Mouse (Mus musculus) urinary bladder, postnatal 4 days (tissue): ENCODE results near the gene Eef1e1.
"Not testable (repeated sequence)": the region's sequence is repeated elsewhere in the genome, so short reads cannot be mapped to it uniquely, and the experiment has no call there.

Source experiments
- DNase-seq, 2 experiments: peaks; one replicate each; pipeline ENCODE4 v3.0.0; 2021 to 2022; ENCODE audit warnings: low spot score in 2 of 2

The Eef1e1 gene

GRCm38 (mm10) chr13:38658528-38659280 lies at the start of gene Eef1e1:
TSS of gene Eef1e1 (minus strand) at chr13:38659058.
- peak; percentile 94 to 96 for DNase-seq

- DNase-seq = no peak
Measured at GRCm38 (mm10) chr13:38690845-38691244, 32.0 kb upstream of the Eef1e1 start.

GRCm38 (mm10) chr13:38690028-38690427 lies 31.2 kb upstream of the Eef1e1 start:
- DNase-seq = no peak

GRCm38 (mm10) chr13:38688761-38689160 lies 29.9 kb upstream of the Eef1e1 start:
- DNase-seq = no peak

- DNase-seq = no peak
Measured at GRCm38 (mm10) chr13:38672336-38672735, 13.5 kb upstream of the Eef1e1 start.

- not testable (repeated sequence) for DNase-seq
Measured at GRCm38 (mm10) chr13:38671451-38671850, 12.6 kb upstream of the Eef1e1 start.

- DNase-seq = no peak
Measured at GRCm38 (mm10) chr13:38670051-38670450, 11.2 kb upstream of the Eef1e1 start.

GRCm38 (mm10) chr13:38668514-38668913 lies 9.7 kb upstream of the Eef1e1 start:
- DNase-seq = no peak

GRCm38 (mm10) chr13:38664753-38665152 lies 5.9 kb upstream of the Eef1e1 start:
- no peak for DNase-seq

GRCm38 (mm10) chr13:38659524-38660136 lies 772 bp upstream of the Eef1e1 start:
- DNase-seq = no peak

- no peak for DNase-seq
Measured at GRCm38 (mm10) chr13:38657865-38658264, 993 bp downstream of the Eef1e1 start.

GRCm38 (mm10) chr13:38650292-38650691 lies 8.6 kb downstream of the Eef1e1 start:
- DNase-seq = no peak

GRCm38 (mm10) chr13:38649069-38649468 lies 9.8 kb downstream of the Eef1e1 start:
- no peak for DNase-seq

- no peak for DNase-seq
Measured at GRCm38 (mm10) chr13:38641414-38641813, 17.4 kb downstream of the Eef1e1 start.

- no peak for DNase-seq
Measured at GRCm38 (mm10) chr13:38640961-38641360, 17.9 kb downstream of the Eef1e1 start.

GRCm38 (mm10) chr13:38638694-38639093 lies 20.2 kb downstream of the Eef1e1 start:
- no peak for DNase-seq

- DNase-seq = peak; percentile 91 to 96
Measured at GRCm38 (mm10) chr13:38634800-38635269, 24.0 kb downstream of the Eef1e1 start, which contains the start of gene Bloc1s5. TSS of gene Bloc1s5 (minus strand) at chr13:38635109.

GRCm38 (mm10) chr13:38634256-38634799 lies 24.5 kb downstream of the Eef1e1 start:
- DNase-seq = no peak

GRCm38 (mm10) chr13:38633287-38634000 lies 25.4 kb downstream of the Eef1e1 start:
- no peak for DNase-seq

GRCm38 (mm10) chr13:38632556-38632955 lies 26.3 kb downstream of the Eef1e1 start:
- DNase-seq = no peak

- no peak for DNase-seq
Measured at GRCm38 (mm10) chr13:38626229-38626525, 32.7 kb downstream of the Eef1e1 start.

GRCm38 (mm10) chr13:38625492-38626228 lies 33.2 kb downstream of the Eef1e1 start:
- no peak for DNase-seq
